Mouse (Mus musculus): Measurements from ENCODE around the gene Mcoln1. TPM values are rescaled to one million over a fixed set of nuclear protein-coding genes. Genes with fewer than 3 reads are reported as not detected.

Gene Mcoln1
- total RNA-seq, 2 experiments from 2014 or later, result 23.5 to 24.9 TPM

- H3K4me3 ChIP-seq, result no peak overlapping the region
- no peak overlapping the region for H3K27ac ChIP-seq
- intact Hi-C loops (cut with DNase I), result no loop called here
- no peak for TF ChIP-seq CTCF (IDR thresholded peaks at IDR 0.05)
- DNase-seq, result no peak
Measured at GRCm38 (mm10) chr8:3540076-3540475, 39.8 kb downstream of the Mcoln1 start.

DNA sequence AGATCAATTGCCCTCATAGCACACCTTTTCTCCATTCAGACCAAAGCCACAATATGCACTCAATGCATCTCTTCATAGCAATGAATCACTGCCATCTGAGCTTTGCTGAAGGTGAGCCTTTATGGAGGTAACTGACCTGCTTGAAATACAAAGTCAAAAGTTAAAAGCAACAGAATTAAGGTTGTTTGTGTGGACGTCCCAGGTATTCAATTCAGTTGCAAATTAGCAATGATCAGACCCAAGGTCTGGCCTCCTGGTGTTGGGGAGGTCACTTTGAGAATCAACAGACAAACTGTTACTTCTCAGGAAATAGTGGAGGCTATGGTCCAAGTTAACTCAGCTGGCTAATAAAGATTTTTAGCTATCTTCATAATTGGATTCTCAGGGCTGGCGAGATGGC lies 46.3 kb downstream of the Mcoln1 start:
- intact Hi-C loops (cut with DNase I), result no loop called here
- Histone ChIP-seq H3K4me3 (no peak overlapping the region), H3K27ac (no peak overlapping the region)
- TF ChIP-seq CTCF (IDR thresholded peaks at IDR 0.05), result no peak
- no peak for DNase-seq

DNA sequence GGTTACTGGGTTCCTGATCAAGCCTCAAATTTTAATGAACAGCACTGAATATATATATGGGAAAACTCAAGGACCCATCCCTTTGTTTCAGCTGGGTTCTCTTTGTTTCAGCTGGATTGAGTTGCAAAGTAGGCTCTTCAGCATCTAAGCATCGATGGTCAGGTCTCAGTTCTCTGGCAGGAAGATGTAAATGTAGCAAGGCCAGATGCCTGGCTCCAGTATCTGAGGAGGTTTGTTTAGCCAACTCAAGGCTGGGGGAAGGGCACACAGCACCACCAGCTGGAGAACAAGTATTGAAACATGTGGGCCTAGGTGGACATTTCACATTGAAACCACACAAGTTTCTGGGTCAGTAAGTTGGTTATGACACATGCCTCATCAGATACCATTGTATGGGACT lies 52.0 kb downstream of the Mcoln1 start:
- TF ChIP-seq CTCF (IDR thresholded peaks at IDR 0.05), result no peak
- H3K27ac ChIP-seq, result no peak overlapping the region
- no peak overlapping the region for H3K4me3 ChIP-seq
- intact Hi-C loops (cut with DNase I), result no loop called here
- DNase-seq, result no peak

DNA sequence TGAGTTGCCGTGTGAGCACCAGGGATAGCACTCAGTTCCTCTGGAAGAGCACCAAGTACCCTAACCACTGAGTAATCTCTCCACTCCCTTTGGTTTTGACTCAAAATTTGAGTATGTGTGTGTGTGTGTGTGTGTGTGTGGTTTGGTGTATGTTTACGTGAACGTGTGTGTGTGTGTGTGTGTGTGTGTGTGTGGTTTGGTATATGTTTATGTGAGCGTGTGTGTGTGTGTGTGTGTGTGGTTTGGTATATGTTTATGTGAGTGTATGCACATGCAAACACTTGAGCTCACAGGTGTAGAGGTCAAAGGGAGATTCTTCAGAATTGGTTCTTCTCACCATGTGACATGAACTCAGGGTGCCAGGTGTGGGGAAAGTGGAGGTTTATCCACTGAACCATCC lies 55.9 kb downstream of the Mcoln1 start:
- DNase-seq, result no peak
- intact Hi-C loops (cut with DNase I), result no loop called here
- Histone ChIP-seq H3K27ac (no peak overlapping the region), H3K4me3 (no peak overlapping the region)
- no peak for TF ChIP-seq CTCF (IDR thresholded peaks at IDR 0.05)

Other genes starting within 250 kb of the Mcoln1 start
- 10 to 100 TPM; 54.4 to 63.5 TPM for gene Insr, start 220.8 kb upstream of the Mcoln1 start, total RNA-seq (2021)
- not detected for gene A430078G23Rik, start 147.0 kb upstream of the Mcoln1 start, total RNA-seq (2021)
- 10 to 100 TPM in 1 of 2 experiments, 1 to 10 TPM in 1; 6.9 to 11.8 TPM for gene Arhgef18, start 107.5 kb upstream of the Mcoln1 start, total RNA-seq (2021)
- gene Pex11g, start 32.8 kb upstream of the Mcoln1 start, total RNA-seq (2021), result 1 to 10 TPM; 2.3 to 2.6 TPM
- not detected for gene Tex45, start 29.6 kb upstream of the Mcoln1 start, total RNA-seq (2021)
- gene Zfp358, start 7.3 kb upstream of the Mcoln1 start, total RNA-seq (2021), result 10 to 100 TPM; 30.8 to 39.3 TPM
- 1 to 10 TPM; 8.7 to 9.3 TPM for gene Pnpla6, start 14.9 kb downstream of the Mcoln1 start, total RNA-seq (2021)
- not detected for gene C330021F23Rik, start 67.5 kb downstream of the Mcoln1 start, total RNA-seq (2021)
- gene Camsap3, start 86.8 kb downstream of the Mcoln1 start, total RNA-seq (2021), result under 1 TPM; 0.22 to 0.33 TPM
- gene Xab2, start 120.9 kb downstream of the Mcoln1 start, total RNA-seq (2021), result 10 to 100 TPM; 11.0 to 11.3 TPM
- 10 to 100 TPM; 87.7 to 92.0 TPM for gene Pet100, start 121.1 kb downstream of the Mcoln1 start, total RNA-seq (2021)
- not detected for gene Pcp2, start 125.1 kb downstream of the Mcoln1 start, total RNA-seq (2021)
- 1 to 10 TPM; 2.7 to 5.5 TPM for gene Stxbp2, start 130.5 kb downstream of the Mcoln1 start, total RNA-seq (2021)
- 1 to 10 TPM in 1 of 2 experiments, under 1 TPM in 1; 0.87 to 3.0 TPM for gene Retn, start 155.3 kb downstream of the Mcoln1 start, total RNA-seq (2021)
- not detected for gene Mcemp1, start 165.3 kb downstream of the Mcoln1 start, total RNA-seq (2021)
- not detected for gene Fcor, start 171.9 kb downstream of the Mcoln1 start, total RNA-seq (2021)
- 10 to 100 TPM; 18.2 to 20.7 TPM for gene Trappc5, start 175.8 kb downstream of the Mcoln1 start, total RNA-seq (2021)
- not detected for gene Fcer2a, start 193.7 kb downstream of the Mcoln1 start, total RNA-seq (2021)
- gene Clec4g, start 220.2 kb downstream of the Mcoln1 start, total RNA-seq (2021), result not detected
- under 1 TPM; 0.50 to 0.71 TPM for gene Cd209a, start 248.5 kb downstream of the Mcoln1 start, total RNA-seq (2021)